Mouse (Mus musculus): ENCODE results near the gene Npy1r.
A peak's percentile ranks its signal among the peaks of the same experiment; 100 is the strongest.

DNA sequence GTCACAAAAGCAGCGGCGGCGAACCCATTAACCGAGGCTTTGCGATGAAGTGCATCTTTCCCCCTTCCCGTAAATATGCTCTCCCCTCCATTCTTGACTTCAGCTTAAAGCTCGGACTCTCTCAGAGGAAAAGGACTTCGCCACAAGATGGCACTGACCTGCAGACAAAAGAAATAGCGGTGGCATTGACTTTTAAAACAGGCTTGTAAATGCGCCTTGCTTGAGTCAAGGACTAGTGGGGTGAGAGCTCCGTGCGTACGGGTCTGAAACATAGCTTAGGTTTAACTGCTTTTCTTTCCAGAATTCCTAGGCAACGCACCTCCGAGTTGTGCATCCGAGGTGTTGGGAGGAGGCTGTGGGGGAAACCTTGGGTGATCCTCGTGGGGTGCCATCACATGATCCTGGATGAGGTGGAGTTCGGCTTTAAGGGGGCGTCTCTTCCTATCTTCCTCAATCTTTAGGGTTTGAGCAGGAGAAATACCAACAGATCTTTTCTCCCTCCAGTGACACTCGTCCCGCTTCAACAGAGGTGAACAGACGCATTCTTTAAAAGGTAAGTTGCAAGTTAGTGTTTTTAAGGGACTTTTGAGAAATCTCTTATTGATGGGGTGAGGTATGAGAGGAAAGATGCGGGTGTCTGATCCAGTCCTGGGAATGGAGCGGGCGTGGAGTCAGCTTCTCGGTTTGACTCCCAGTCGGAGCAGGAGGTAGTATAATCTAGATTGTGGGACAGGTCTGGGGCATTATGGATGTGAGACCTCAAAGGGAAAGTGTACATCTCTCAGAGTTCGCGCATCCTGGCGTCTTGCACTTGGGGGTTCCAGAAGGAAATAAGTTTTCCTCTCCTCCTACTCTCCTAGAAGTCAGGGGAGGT is at the start of gene Npy1r:
- TF ChIP-seq CTCF (IDR thresholded peaks at IDR 0.05; ENCODE audit: low read depth) (peak; percentile 81), EP300 (optimal IDR thresholded peaks at IDR 0.05) (no peak)
